Mouse (Mus musculus): ENCODE results near the gene Iqgap2.

DNA sequence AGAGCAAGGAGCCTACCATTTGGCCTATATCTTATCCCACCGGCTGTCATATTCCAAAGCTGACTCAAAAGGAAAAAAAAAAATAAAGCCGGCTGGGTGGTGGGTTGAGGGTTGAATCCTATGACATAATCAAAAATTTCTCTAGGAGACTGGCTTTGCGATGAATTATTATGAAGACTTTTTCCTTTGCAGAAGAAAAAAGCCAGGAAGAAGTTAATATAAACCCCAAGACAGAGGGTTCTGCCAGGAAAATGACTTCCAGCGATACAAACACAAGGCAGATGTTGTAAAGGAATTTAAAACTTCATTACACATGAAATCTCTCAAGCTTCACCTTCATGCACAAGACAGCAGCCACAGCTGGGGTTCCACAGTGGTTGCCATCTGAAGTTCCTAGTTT is 146.3 kb downstream of the Iqgap2 start:
- TF ChIP-seq NELFE (IDR thresholded peaks at IDR 0.05; ENCODE audit: low read depth, low read length) (no peak), ETS1 (IDR thresholded peaks at IDR 0.05; ENCODE audit: low read depth, low read length) (no peak), ZC3H11A (IDR thresholded peaks at IDR 0.05; ENCODE audit: low read depth, low read length) (no peak), CHD2 (IDR thresholded peaks at IDR 0.05; ENCODE audit: low read length) (no peak), POLR2A (IDR thresholded peaks at IDR 0.05; ENCODE audit: control insufficient read depth in 1 of 2, insufficient read depth in 1 of 2, low read depth in 1 of 2, low read length in 2 of 2, poor library complexity in 1 of 2) (no peak), HCFC1 (IDR thresholded peaks at IDR 0.05; ENCODE audit: low read depth, low read length) (no peak), CTCF (IDR thresholded peaks at IDR 0.05 in 2 of 3, conservative IDR thresholded peaks at IDR 0.05 in 1 of 3; ENCODE audit: control insufficient read depth in 1 of 3, insufficient read depth in 1 of 3, low read depth in 2 of 3, low read length in 3 of 3, poor library complexity in 1 of 3, severe bottlenecking in 1 of 3) (no peak), RAD21 (IDR thresholded peaks at IDR 0.05; ENCODE audit: low read depth, low read length) (no peak), MEF2A (IDR thresholded peaks at IDR 0.05; ENCODE audit: extremely low read depth, insufficient replicate concordance, low read depth, low read length, poor library complexity, severe bottlenecking) (no peak)
